Mouse (Mus musculus): ENCODE measurements around the gene Ttc39a. TPM values are rescaled to one million over a fixed set of nuclear protein-coding genes. Genes with fewer than 3 reads are reported as not detected.

Ttc39a gene
- polyA plus RNA-seq, 1 experiment, result not detected

DNA sequence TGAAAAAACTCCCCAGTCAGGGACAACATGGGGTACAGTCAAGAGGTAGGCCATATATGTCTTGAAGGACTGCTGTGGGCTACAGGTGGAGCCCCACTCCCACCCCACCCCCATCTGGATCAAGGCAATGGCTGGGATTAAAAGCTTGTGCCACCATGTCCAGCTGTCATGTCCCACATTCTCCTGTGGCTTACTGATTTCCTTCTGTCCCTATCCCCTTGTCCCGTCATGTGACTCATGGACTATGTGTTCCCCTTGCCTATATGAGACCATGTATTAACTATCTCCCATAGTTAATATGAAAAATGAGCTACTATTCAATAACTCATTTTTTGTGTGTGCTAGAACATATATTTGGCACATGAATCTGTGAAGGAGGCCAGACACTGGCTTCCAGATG lies 27.8 kb downstream of the Ttc39a start:
- H3K4me3 ChIP-seq (ENCODE audit: insufficient read depth, low read depth, low read length), result no peak overlapping the region
- no peak overlapping the region for H3K27ac ChIP-seq (replicated peaks; ENCODE audit: low read depth, low read length)
- H3K4me1 ChIP-seq (ENCODE audit: control insufficient read depth, insufficient read depth, insufficient read length, low read length), result no peaks in the 10 kb centered on the region; the same call in 1 of the 2 replicates

- Histone ChIP-seq H3K27ac (replicated peaks; ENCODE audit: low read depth, low read length) (no peak overlapping the region), H3K4me1 (ENCODE audit: control insufficient read depth, insufficient read depth, insufficient read length, low read length) (0 out of 2 replicates have a peak, but pooled peaks cover 3% of the 10 kb centered on the region), H3K4me3 (ENCODE audit: insufficient read depth, low read depth, low read length) (no peak overlapping the region)
Observed at GRCm38 (mm10) chr4:109437913-109438878, 31.8 kb downstream of the Ttc39a start.

- Histone ChIP-seq H3K4me1 (ENCODE audit: control insufficient read depth, insufficient read depth, insufficient read length, low read length) (0 out of 2 replicates have a peak, but pooled peaks cover 3% of the 10 kb centered on the region), H3K4me3 (ENCODE audit: insufficient read depth, low read depth, low read length) (no peak overlapping the region), H3K27ac (replicated peaks; ENCODE audit: low read depth, low read length) (no peak overlapping the region)
Observed at GRCm38 (mm10) chr4:109439101-109439500, 32.7 kb downstream of the Ttc39a start.

- H3K27ac ChIP-seq (replicated peaks; ENCODE audit: low read depth, low read length), result no peak overlapping the region
- H3K4me1 ChIP-seq (ENCODE audit: control insufficient read depth, insufficient read depth, insufficient read length, low read length), result 0 out of 2 replicates have a peak, but pooled peaks cover 3% of the 10 kb centered on the region
- H3K4me3 ChIP-seq (ENCODE audit: insufficient read depth, low read depth, low read length), result no peak overlapping the region
Observed at GRCm38 (mm10) chr4:109439825-109440248, 33.4 kb downstream of the Ttc39a start.

DNA sequence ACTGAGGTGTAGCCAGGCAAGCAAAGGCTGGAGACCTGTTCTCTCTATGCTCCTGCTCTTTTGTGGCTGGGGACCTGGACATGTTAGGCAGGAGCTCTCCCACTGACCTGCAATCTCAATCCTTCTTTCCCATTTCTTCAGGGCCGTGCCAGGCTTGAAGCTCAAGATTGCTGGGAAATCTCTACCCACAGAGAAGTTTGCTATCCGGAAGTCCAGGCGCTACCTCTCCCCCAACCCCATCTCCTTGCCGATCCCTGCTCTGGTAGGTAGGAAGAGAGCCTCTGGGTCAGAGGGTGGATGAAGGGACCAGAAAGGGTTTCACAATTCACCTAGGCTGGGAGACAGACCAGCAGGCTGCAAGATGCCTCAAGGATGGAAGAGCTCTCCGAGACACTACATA lies 34.0 kb downstream of the Ttc39a start:
- Histone ChIP-seq H3K4me3 (ENCODE audit: insufficient read depth, low read depth, low read length) (no peak overlapping the region), H3K27ac (replicated peaks; ENCODE audit: low read depth, low read length) (no peak overlapping the region), H3K4me1 (ENCODE audit: control insufficient read depth, insufficient read depth, insufficient read length, low read length) (0 out of 2 replicates have a peak, but pooled peaks cover 3% of the 10 kb centered on the region)

GRCm38 (mm10) chr4:109441000-109441399 lies 34.6 kb downstream of the Ttc39a start:
- no peak overlapping the region for H3K27ac ChIP-seq (replicated peaks; ENCODE audit: low read depth, low read length)
- H3K4me1 ChIP-seq (ENCODE audit: control insufficient read depth, insufficient read depth, insufficient read length, low read length), result 0 out of 2 replicates have a peak, but pooled peaks cover 3% of the 10 kb centered on the region
- no peak overlapping the region for H3K4me3 ChIP-seq (ENCODE audit: insufficient read depth, low read depth, low read length)

DNA sequence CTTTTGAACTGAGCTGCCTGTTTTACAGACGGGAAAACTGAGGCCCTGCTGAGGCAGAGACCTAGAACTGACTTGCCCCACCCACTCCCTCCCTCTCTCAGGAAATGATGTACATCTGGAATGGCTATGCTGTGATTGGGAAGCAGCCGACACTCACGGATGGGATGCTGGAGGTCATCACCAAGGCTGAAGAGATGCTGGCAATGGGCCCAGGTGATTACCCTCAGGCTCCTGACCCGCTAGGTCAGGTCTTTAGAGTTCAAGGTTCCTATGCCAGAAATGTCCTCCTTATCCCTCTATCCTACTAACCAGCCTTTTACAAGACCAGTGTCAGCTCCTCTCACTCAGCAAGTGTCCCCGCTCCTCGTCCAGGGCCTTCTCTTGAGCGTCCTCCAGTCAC lies 35.7 kb downstream of the Ttc39a start:
- 0 out of 2 replicates have a peak, but pooled peaks cover 3% of the 10 kb centered on the region for H3K4me1 ChIP-seq (ENCODE audit: control insufficient read depth, insufficient read depth, insufficient read length, low read length)
- no peak overlapping the region for H3K27ac ChIP-seq (replicated peaks; ENCODE audit: low read depth, low read length)
- no peak overlapping the region for H3K4me3 ChIP-seq (ENCODE audit: insufficient read depth, low read depth, low read length)

GRCm38 (mm10) chr4:109442649-109443048 lies 36.2 kb downstream of the Ttc39a start:
- H3K27ac ChIP-seq (replicated peaks; ENCODE audit: low read depth, low read length), result no peak overlapping the region
- 0 out of 2 replicates have a peak, but pooled peaks cover 3% of the 10 kb centered on the region for H3K4me1 ChIP-seq (ENCODE audit: control insufficient read depth, insufficient read depth, insufficient read length, low read length)

GRCm38 (mm10) chr4:109444471-109444870 lies 38.0 kb downstream of the Ttc39a start:
- H3K27ac ChIP-seq (replicated peaks; ENCODE audit: low read depth, low read length), result no peak overlapping the region
- 0 out of 2 replicates have a peak, but pooled peaks cover 3% of the 10 kb centered on the region for H3K4me1 ChIP-seq (ENCODE audit: control insufficient read depth, insufficient read depth, insufficient read length, low read length)
- no peak overlapping the region for H3K4me3 ChIP-seq (ENCODE audit: insufficient read depth, low read depth, low read length)

More at GRCm38 (mm10) chr4:109442649-109443048, 36.2 kb downstream of the Ttc39a start:
- no peak overlapping the region for H3K4me3 ChIP-seq (ENCODE audit: insufficient read depth, low read depth, low read length)

DNA sequence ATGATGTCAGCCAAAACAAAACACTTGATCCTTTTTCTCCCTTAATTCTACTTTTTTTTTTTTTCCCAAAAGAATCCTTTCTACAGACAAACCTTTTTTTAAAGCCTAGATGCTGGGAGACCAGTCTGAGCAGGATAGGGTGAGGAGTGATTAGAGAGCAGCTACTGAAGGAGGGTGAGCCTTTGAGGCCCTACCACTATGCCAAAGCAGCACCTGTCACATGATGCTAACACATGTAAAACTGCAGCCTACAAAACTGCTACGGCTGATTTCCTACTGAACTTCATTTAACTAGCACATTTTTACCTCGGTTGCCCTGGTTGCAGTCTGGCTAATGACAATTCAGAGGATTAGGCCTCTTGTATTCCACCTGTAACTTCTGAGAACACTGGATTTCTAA lies 38.5 kb downstream of the Ttc39a start:
- Histone ChIP-seq H3K4me3 (ENCODE audit: insufficient read depth, low read depth, low read length) (no peak overlapping the region), H3K27ac (replicated peaks; ENCODE audit: low read depth, low read length) (no peak overlapping the region), H3K4me1 (ENCODE audit: control insufficient read depth, insufficient read depth, insufficient read length, low read length) (0 out of 2 replicates have a peak, but pooled peaks cover 3% of the 10 kb centered on the region)

- Histone ChIP-seq H3K4me1 (ENCODE audit: control insufficient read depth, insufficient read depth, insufficient read length, low read length) (0 out of 2 replicates have a peak, but pooled peaks cover 3% of the 10 kb centered on the region), H3K27ac (replicated peaks; ENCODE audit: low read depth, low read length) (no peak overlapping the region), H3K4me3 (ENCODE audit: insufficient read depth, low read depth, low read length) (no peak overlapping the region)
Observed at GRCm38 (mm10) chr4:109445397-109445796, 39.0 kb downstream of the Ttc39a start.

DNA sequence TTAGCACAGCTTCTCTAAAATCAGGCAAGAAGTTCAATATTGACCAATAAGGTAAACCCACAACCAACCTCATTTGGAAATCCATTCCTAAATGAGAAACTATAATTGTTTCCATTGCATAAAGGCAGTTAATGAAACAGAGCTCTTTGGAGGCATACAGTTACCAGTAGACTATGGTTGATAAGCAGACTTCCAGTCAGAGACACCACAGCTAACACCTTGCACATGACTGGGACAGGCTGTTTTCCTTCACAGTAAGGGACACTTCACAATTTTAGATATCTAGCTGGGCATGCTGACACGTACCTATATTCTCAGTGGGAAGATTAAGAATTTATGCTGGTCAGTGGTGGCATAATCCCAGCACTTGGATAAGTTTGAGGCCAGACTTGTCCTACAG lies 39.5 kb downstream of the Ttc39a start:
- H3K4me1 ChIP-seq (ENCODE audit: control insufficient read depth, insufficient read depth, insufficient read length, low read length), result 0 out of 2 replicates have a peak, but pooled peaks cover 3% of the 10 kb centered on the region
- H3K27ac ChIP-seq (replicated peaks; ENCODE audit: low read depth, low read length), result no peak overlapping the region
- no peak overlapping the region for H3K4me3 ChIP-seq (ENCODE audit: insufficient read depth, low read depth, low read length)

GRCm38 (mm10) chr4:109448531-109448930 lies 42.1 kb downstream of the Ttc39a start:
- Histone ChIP-seq H3K27ac (replicated peaks; ENCODE audit: low read depth, low read length) (no peak overlapping the region), H3K4me1 (ENCODE audit: control insufficient read depth, insufficient read depth, insufficient read length, low read length) (no peaks in the 10 kb centered on the region), H3K4me3 (ENCODE audit: insufficient read depth, low read depth, low read length) (no peak overlapping the region)

- Histone ChIP-seq H3K27ac (replicated peaks; ENCODE audit: low read depth, low read length) (no peak overlapping the region), H3K4me3 (ENCODE audit: insufficient read depth, low read depth, low read length) (no peak overlapping the region), H3K4me1 (ENCODE audit: control insufficient read depth, insufficient read depth, insufficient read length, low read length) (no peaks in the 10 kb centered on the region; the same call in 1 of the 2 replicates)
Observed at GRCm38 (mm10) chr4:109456821-109457220, 50.4 kb downstream of the Ttc39a start.

DNA sequence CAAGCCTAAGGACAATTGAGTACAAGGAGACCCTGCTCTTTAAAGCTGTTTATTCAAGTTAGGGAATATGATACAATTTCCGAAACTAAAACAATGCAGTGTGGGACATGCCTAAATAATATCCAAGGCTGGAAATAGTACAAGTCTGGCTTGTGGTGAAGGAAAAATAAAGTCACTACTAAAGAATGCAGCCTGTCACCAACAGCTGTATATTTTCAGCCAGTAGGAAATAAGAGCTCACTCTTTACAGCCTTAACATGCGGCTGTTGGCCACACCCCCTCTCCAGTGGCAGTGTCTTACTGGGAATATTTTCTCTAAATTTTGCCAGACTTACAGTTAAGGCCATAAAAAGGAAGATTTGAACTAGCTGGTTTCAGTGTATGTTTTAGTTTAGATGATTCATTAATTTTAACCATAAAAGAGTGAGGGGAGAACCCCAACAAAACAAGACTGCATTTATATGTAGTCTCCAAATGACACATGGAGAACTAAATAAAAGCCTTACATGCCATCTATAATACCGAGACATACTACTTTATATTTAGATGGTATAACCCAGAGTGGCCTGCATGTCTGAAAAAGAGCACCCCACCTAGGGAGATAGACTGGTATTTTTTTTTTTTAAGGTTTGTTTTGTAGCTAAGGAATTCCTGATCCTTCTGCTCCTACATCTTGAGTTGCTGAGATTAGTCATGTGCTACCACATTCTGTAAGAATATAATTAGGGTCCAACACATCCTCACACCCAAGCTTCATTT lies 54.2 kb downstream of the Ttc39a start:
- no peak overlapping the region for H3K4me3 ChIP-seq (ENCODE audit: insufficient read depth, low read depth, low read length)
- H3K4me1 ChIP-seq (ENCODE audit: control insufficient read depth, insufficient read depth, insufficient read length, low read length), result no peaks in the 10 kb centered on the region; the same call in 1 of the 2 replicates
- peak overlapping the region; percentile 84 for H3K27ac ChIP-seq (replicated peaks; ENCODE audit: low read depth, low read length)

Measured in brown adipose tissue, adult 24 weeks (tissue).